In genomic region chr2:30471795-30472720, GRCm38 (mm10) we compare ENCODE assay signal across 8 mouse cellular contexts. TPM values are rescaled to one million over a fixed set of nuclear protein-coding genes. Genes with fewer than 3 reads are reported as not detected.
DNase-seq lines count a peak whose midpoint lies in the region; ATAC-seq and TF ChIP-seq lines count a peak whose summit lies in the region.

No protein-coding gene starts in this region.

- H3K4me2 ChIP-seq in hindbrain, embryonic 16.5 days (ENCODE audit: low read length): peak overlapping the region; percentile 100

- peak overlapping the region; percentile 96 for H3K27ac ChIP-seq in gastrocnemius, adult 2 months
- peak overlapping the region; percentile 89 for H3K27ac ChIP-seq in hindbrain, embryonic 16.5 days (ENCODE audit: low read depth, low read length)

- peaks cover 22% of the 10 kb centered on the region for H3K4me1 ChIP-seq in hindbrain, embryonic 16.5 days (ENCODE audit: control insufficient read depth, insufficient read depth, low read depth, low read length)

- peak; percentile 10; the same call in 1 of the 2 replicates for TF ChIP-seq CTCF in gastrocnemius, adult 2 months (IDR thresholded peaks at IDR 0.05)

- H3K9me3 ChIP-seq in hindbrain, embryonic 16.5 days (ENCODE audit: control insufficient read depth, low read length): no peaks in the 10 kb centered on the region

- H3K4me3 ChIP-seq in gastrocnemius, adult 2 months: peak overlapping the region; percentile 95
- peak overlapping the region; percentile 85 for H3K4me3 ChIP-seq in hindbrain, embryonic 16.5 days (ENCODE audit: low read length)

- peak overlapping the region; percentile 94 for H3K9ac ChIP-seq in hindbrain, embryonic 16.5 days (ENCODE audit: low read depth, low read length)

- intact Hi-C loops in gastrocnemius, adult 2 months (cut with DNase I): loop anchor here (2.0 to 5.0 kb wide), 3 partner anchors 120 to 323 kb away; no protein-coding TSS in a partner anchor

- DNase-seq in MN1 (ENCODE audit: low spot score): peak; percentile 87
- peak; percentile 77 to 83 for DNase-seq in cerebellum, postnatal 10 days
- peak; percentile 90 for DNase-seq in gastrocnemius, adult 2 months
- DNase-seq in left cerebral cortex, adult 8-10 months (ENCODE audit: low spot score in 2 of 2): peak; percentile 56 to 80
- DNase-seq in right cerebral cortex, postnatal 14 days: peak; percentile 57
- peak; percentile 79 to 90 for DNase-seq in urinary bladder, postnatal 36 days (ENCODE audit: low spot score in 2 of 2)

- WGBS in hindbrain, embryonic 16.5 days: 0% methylated on average over 45 of the region's 51 CpGs

- no peaks in the 10 kb centered on the region for H3K36me3 ChIP-seq in hindbrain, embryonic 16.5 days (ENCODE audit: control insufficient read depth, insufficient read depth, low read length)

- no peaks in the 10 kb centered on the region for H3K27me3 ChIP-seq in hindbrain, embryonic 16.5 days (replicated peaks; ENCODE audit: control insufficient read depth, insufficient read depth, low read length)

- no peak; the same call in 1 of the 2 replicates for ATAC-seq in hindbrain, embryonic 16.5 days
- peak; percentile 74 for ATAC-seq in megakaryocyte, adult 5-6 weeks (ENCODE audit: poor library complexity, severe bottlenecking)

RNA-seq across cellular contexts. Expression of gene Ier5l, which starts 2.0 kb away (rescaled TPM):
- 1 to 10 TPM in 1 of 2 experiments, under 1 TPM in 1; 0.97 to 1.1 TPM for total RNA-seq in gastrocnemius, adult 2 months (2021)
- 1.2 and 1.4 TPM in 2 replicates for polyA plus RNA-seq in hindbrain, embryonic 16.5 days (2015; fragmentation: Nextera tagmentation; extraction: Ambion mirVana)
- 10 to 100 TPM; 18.3 to 21.6 (median 19.8) TPM for total RNA-seq in left cerebral cortex, adult 8-10 months (2022)
- total RNA-seq in megakaryocyte, adult 5-6 weeks (2015): 0.18 and 0.40 TPM in 2 replicates
- 0.99 and 1.1 TPM in 2 replicates for total RNA-seq in megakaryocyte, adult 5-6 weeks (2017)

RNA-seq across cellular contexts. Expression of gene Ptpa, which starts 56.2 kb away (rescaled TPM):
- total RNA-seq in gastrocnemius, adult 2 months (2021): 10 to 100 TPM; 48.9 to 86.1 TPM
- polyA plus RNA-seq in hindbrain, embryonic 16.5 days (2015; fragmentation: Nextera tagmentation; extraction: Ambion mirVana): 153 and 159 TPM in 2 replicates
- total RNA-seq in left cerebral cortex, adult 8-10 months (2022): 100 to 1,000 TPM; 174 to 191 (median 186) TPM
- total RNA-seq in megakaryocyte, adult 5-6 weeks (2015): 68.9 and 69.0 TPM in 2 replicates
- total RNA-seq in megakaryocyte, adult 5-6 weeks (2017): 44.3 and 45.9 TPM in 2 replicates

RNA-seq across cellular contexts. Expression of gene Crat, which starts 56.4 kb away (rescaled TPM):
- 100 to 1,000 TPM; 362 to 422 TPM for total RNA-seq in gastrocnemius, adult 2 months (2021)
- 25.4 and 30.8 TPM in 2 replicates for polyA plus RNA-seq in hindbrain, embryonic 16.5 days (2015; fragmentation: Nextera tagmentation; extraction: Ambion mirVana)
- total RNA-seq in left cerebral cortex, adult 8-10 months (2022): 10 to 100 TPM; 52.0 to 65.8 (median 62.6) TPM
- total RNA-seq in megakaryocyte, adult 5-6 weeks (2015): 26.2 and 29.6 TPM in 2 replicates
- total RNA-seq in megakaryocyte, adult 5-6 weeks (2017): 13.9 and 14.2 TPM in 2 replicates

Comparison
In these comparisons a context has a peak if more than half of its experiments do, and no peak if none do; other contexts are left out.
1. RNA of gene Ier5l, which starts 2.0 kb away (total RNA-seq): 18.3 to 21.6 TPM in left cerebral cortex, adult 8-10 months; 0.97 to 1.1 TPM in gastrocnemius, adult 2 months and 0.18 to 1.1 TPM in megakaryocyte, adult 5-6 weeks; every median in the first group is over 4 times any median in the second.
2. RNA of gene Crat, which starts 56.4 kb away (total RNA-seq): 362 to 422 TPM in gastrocnemius, adult 2 months; 52.0 to 65.8 TPM in left cerebral cortex, adult 8-10 months and 13.9 to 29.6 TPM in megakaryocyte, adult 5-6 weeks; every median in the first group is over 4 times any median in the second.
3. Peak in every context shown above with its lines, with median percentiles within 50 percentile points of each other: DNase-seq.